Mouse (Mus musculus): ENCODE measurements around the gene Foxf2. TPM values are rescaled to one million over a fixed set of nuclear protein-coding genes. Genes with fewer than 3 reads are reported as not detected.

The Foxf2 gene
- total RNA-seq, 1 experiment: 0.80 TPM

DNA sequence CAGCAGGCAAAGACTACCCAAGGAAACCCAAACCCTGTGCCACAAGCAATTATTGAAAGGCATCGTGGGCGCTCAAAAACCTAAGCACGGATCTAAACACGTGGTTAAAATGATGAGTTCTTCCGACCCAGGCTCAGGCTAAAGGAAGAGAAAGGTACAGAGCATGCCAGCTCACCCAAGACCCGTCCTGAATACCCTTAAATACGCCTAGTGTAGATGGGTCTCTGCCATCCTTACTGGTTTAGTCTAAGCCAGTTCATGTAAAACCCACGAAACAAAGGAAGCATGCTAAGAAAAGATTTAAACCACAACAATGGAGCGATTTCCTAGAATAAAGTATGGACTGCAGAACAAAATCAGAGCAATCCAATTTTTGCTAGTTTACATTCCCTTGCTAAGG lies 3.9 kb upstream of the Foxf2 start:
- TF ChIP-seq CHD2 (IDR thresholded peaks at IDR 0.05; ENCODE audit: low read depth, low read length): no peak
- no peak for TF ChIP-seq HCFC1 (IDR thresholded peaks at IDR 0.05; ENCODE audit: borderline replicate concordance, insufficient read depth, low read length)
- TF ChIP-seq MAFK (IDR thresholded peaks at IDR 0.05; ENCODE audit: insufficient read depth, low read depth, low read length): no peak
- TF ChIP-seq ZNF384 (IDR thresholded peaks at IDR 0.05; ENCODE audit: low read depth, low read length): no peak
- no peak for TF ChIP-seq ZC3H11A (IDR thresholded peaks at IDR 0.05; ENCODE audit: borderline replicate concordance, low read depth, low read length)
- no peak overlapping the region for H3K4me3 ChIP-seq (ENCODE audit: insufficient read depth in 1 of 2, low read depth in 1 of 2, low read length in 2 of 2, poor library complexity in 1 of 2, severe bottlenecking in 1 of 2)
- DNase-seq (ENCODE audit: low read depth, low spot score): no peak
- no peak overlapping the region for H3K9ac ChIP-seq (ENCODE audit: insufficient read depth, low read depth, low read length, poor library complexity, severe bottlenecking)
- H3K4me1 ChIP-seq (ENCODE audit: control insufficient read depth in 2 of 2, insufficient read depth in 2 of 2, low read length in 2 of 2, poor library complexity in 1 of 2): peaks cover 0 to 4% of the 10 kb centered on the region in 2 experiments; a peak in 1 of 4 replicates
- in situ Hi-C loops (cut with MboI; ENCODE audit: low sequenced_read_pairs in 2 of 2, unreplicated experiment in 2 of 2): loop anchor here (10.0 to 25.0 kb wide), 3 partner anchors 57 to 1059 kb away; no protein-coding TSS in a partner anchor
- H3K27ac ChIP-seq (ENCODE audit: insufficient read depth, low read depth, low read length, poor library complexity, severe bottlenecking): no peak overlapping the region
- no peaks in the 10 kb centered on the region for H3K36me3 ChIP-seq (ENCODE audit: control insufficient read depth, insufficient read depth, low read length, poor library complexity, severe bottlenecking)
- H3K9me3 ChIP-seq (ENCODE audit: control insufficient read depth, insufficient read depth, low read depth, low read length): no peaks in the 10 kb centered on the region

GRCm38 (mm10) chr13:31622371-31622770 lies 3.2 kb upstream of the Foxf2 start:
- peaks cover 0 to 5% of the 10 kb centered on the region in 2 experiments; a peak in 1 of 4 replicates for H3K4me1 ChIP-seq (ENCODE audit: control insufficient read depth in 2 of 2, insufficient read depth in 2 of 2, low read length in 2 of 2, poor library complexity in 1 of 2)
- DNase-seq (ENCODE audit: low read depth, low spot score): no peak

GRCm38 (mm10) chr13:31623291-31623690 lies 2.3 kb upstream of the Foxf2 start:
- no peak overlapping the region for H3K27ac ChIP-seq (ENCODE audit: insufficient read depth, low read depth, low read length, poor library complexity, severe bottlenecking)
- H3K9me3 ChIP-seq (ENCODE audit: control insufficient read depth, insufficient read depth, low read depth, low read length): no peaks in the 10 kb centered on the region
- TF ChIP-seq CHD2 (IDR thresholded peaks at IDR 0.05; ENCODE audit: low read depth, low read length) (no peak), HCFC1 (IDR thresholded peaks at IDR 0.05; ENCODE audit: borderline replicate concordance, insufficient read depth, low read length) (no peak), ZC3H11A (IDR thresholded peaks at IDR 0.05; ENCODE audit: borderline replicate concordance, low read depth, low read length) (no peak), ZNF384 (IDR thresholded peaks at IDR 0.05; ENCODE audit: low read depth, low read length) (no peak), MAFK (IDR thresholded peaks at IDR 0.05; ENCODE audit: insufficient read depth, low read depth, low read length) (no peak)
- no peak overlapping the region for H3K4me3 ChIP-seq (ENCODE audit: insufficient read depth in 1 of 2, low read depth in 1 of 2, low read length in 2 of 2, poor library complexity in 1 of 2, severe bottlenecking in 1 of 2)
- no peaks in the 10 kb centered on the region for H3K36me3 ChIP-seq (ENCODE audit: control insufficient read depth, insufficient read depth, low read length, poor library complexity, severe bottlenecking)
- no peak for DNase-seq (ENCODE audit: low read depth, low spot score)
- H3K4me1 ChIP-seq (ENCODE audit: control insufficient read depth in 2 of 2, insufficient read depth in 2 of 2, low read length in 2 of 2, poor library complexity in 1 of 2): peaks cover 0 to 5% of the 10 kb centered on the region in 2 experiments; a peak in 1 of 4 replicates
- in situ Hi-C loops (cut with MboI; ENCODE audit: low sequenced_read_pairs in 2 of 2, unreplicated experiment in 2 of 2): loop anchor here (10.0 to 25.0 kb wide), 3 partner anchors 58 to 1061 kb away; no protein-coding TSS in a partner anchor
- no peak overlapping the region for H3K9ac ChIP-seq (ENCODE audit: insufficient read depth, low read depth, low read length, poor library complexity, severe bottlenecking)

More at GRCm38 (mm10) chr13:31622371-31622770, 3.2 kb upstream of the Foxf2 start:
- no peak overlapping the region for H3K9ac ChIP-seq (ENCODE audit: insufficient read depth, low read depth, low read length, poor library complexity, severe bottlenecking)
- H3K9me3 ChIP-seq (ENCODE audit: control insufficient read depth, insufficient read depth, low read depth, low read length): no peaks in the 10 kb centered on the region
- H3K27ac ChIP-seq (ENCODE audit: insufficient read depth, low read depth, low read length, poor library complexity, severe bottlenecking): no peak overlapping the region
- in situ Hi-C loops (cut with MboI; ENCODE audit: low sequenced_read_pairs in 2 of 2, unreplicated experiment in 2 of 2): loop anchor here (10.0 to 25.0 kb wide), 3 partner anchors 58 to 1060 kb away; no protein-coding TSS in a partner anchor
- TF ChIP-seq ZC3H11A (IDR thresholded peaks at IDR 0.05; ENCODE audit: borderline replicate concordance, low read depth, low read length) (no peak), ZNF384 (IDR thresholded peaks at IDR 0.05; ENCODE audit: low read depth, low read length) (no peak), MAFK (IDR thresholded peaks at IDR 0.05; ENCODE audit: insufficient read depth, low read depth, low read length) (no peak), HCFC1 (IDR thresholded peaks at IDR 0.05; ENCODE audit: borderline replicate concordance, insufficient read depth, low read length) (no peak), CHD2 (IDR thresholded peaks at IDR 0.05; ENCODE audit: low read depth, low read length) (no peak)
- no peak overlapping the region for H3K4me3 ChIP-seq (ENCODE audit: insufficient read depth in 1 of 2, low read depth in 1 of 2, low read length in 2 of 2, poor library complexity in 1 of 2, severe bottlenecking in 1 of 2)
- H3K36me3 ChIP-seq (ENCODE audit: control insufficient read depth, insufficient read depth, low read length, poor library complexity, severe bottlenecking): no peaks in the 10 kb centered on the region

DNA sequence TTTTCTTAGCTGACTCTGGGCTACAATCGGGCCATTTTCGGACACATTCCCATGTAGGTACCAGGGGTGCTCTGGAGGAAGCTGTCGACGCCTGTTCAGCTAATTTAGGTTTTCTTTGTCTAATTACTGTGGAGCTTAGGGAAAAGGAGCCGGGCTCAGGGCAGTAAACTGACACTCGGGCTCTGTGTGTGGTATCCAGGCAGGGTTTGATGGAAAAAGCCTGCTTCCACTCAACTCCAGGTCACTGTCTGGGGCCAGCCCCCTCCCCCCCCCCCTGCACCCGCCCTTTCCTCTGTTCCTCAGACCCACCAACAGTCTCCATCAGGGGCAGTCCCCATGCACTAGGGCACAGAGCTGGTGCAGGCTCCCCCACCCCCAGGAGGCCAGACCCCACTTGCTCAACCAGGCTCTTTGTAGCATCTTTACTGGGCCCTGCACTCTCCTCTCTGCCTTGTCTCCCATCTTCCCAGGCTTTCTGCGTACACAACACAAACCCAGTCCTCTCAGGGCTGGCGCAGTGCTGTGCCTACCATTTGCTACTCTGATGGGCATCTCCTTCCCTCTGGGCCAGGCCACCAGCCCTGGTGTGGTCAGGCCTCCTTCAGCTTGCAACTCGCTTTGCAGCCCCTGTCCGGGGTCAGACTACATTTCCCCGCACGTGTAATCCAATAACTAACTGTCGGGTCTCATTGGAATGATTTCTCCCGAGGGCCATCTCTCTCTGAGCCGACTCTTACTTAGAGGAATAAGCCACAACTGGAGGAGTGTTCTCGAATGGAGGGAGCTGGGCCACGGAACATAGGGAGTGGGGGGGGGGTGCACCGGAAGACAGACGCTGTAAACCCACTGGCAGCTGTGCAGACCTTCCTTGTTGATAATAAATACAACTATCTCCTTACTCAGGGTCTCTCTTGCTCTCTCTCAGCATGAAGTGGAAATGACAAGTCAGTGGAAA lies 1.4 kb upstream of the Foxf2 start:
- Histone ChIP-seq H3K9me3 (ENCODE audit: control insufficient read depth, insufficient read depth, low read depth, low read length) (no peaks in the 10 kb centered on the region), H3K27ac (ENCODE audit: insufficient read depth, low read depth, low read length, poor library complexity, severe bottlenecking) (no peak overlapping the region), H3K4me1 (ENCODE audit: control insufficient read depth in 2 of 2, insufficient read depth in 2 of 2, low read length in 2 of 2, poor library complexity in 1 of 2) (peaks cover 0 to 5% of the 10 kb centered on the region in 2 experiments; a peak in 1 of 4 replicates), H3K36me3 (ENCODE audit: control insufficient read depth, insufficient read depth, low read length, poor library complexity, severe bottlenecking) (no peaks in the 10 kb centered on the region), H3K4me3 (ENCODE audit: insufficient read depth in 1 of 2, low read depth in 1 of 2, low read length in 2 of 2, poor library complexity in 1 of 2, severe bottlenecking in 1 of 2) (no peak overlapping the region), H3K9ac (ENCODE audit: insufficient read depth, low read depth, low read length, poor library complexity, severe bottlenecking) (no peak overlapping the region)
- TF ChIP-seq ZNF384 (IDR thresholded peaks at IDR 0.05; ENCODE audit: low read depth, low read length) (no peak), HCFC1 (IDR thresholded peaks at IDR 0.05; ENCODE audit: borderline replicate concordance, insufficient read depth, low read length) (no peak), CHD2 (IDR thresholded peaks at IDR 0.05; ENCODE audit: low read depth, low read length) (no peak), MAFK (IDR thresholded peaks at IDR 0.05; ENCODE audit: insufficient read depth, low read depth, low read length) (no peak), ZC3H11A (IDR thresholded peaks at IDR 0.05; ENCODE audit: borderline replicate concordance, low read depth, low read length) (no peak)
- DNase-seq (ENCODE audit: low read depth, low spot score): no peak
- in situ Hi-C loops (cut with MboI; ENCODE audit: low sequenced_read_pairs in 2 of 2, unreplicated experiment in 2 of 2): loop anchor here (10.0 to 25.0 kb wide), 3 partner anchors 59 to 1062 kb away; no protein-coding TSS in a partner anchor
